Mouse (Mus musculus): ENCODE measurements around the gene Gm14151. TPM values are rescaled to one million over a fixed set of nuclear protein-coding genes. Genes with fewer than 3 reads are reported as not detected.
A peak's percentile ranks its signal among the peaks of the same experiment; 100 is the strongest.
"Not testable (repeated sequence)": the region's sequence is repeated elsewhere in the genome, so short reads cannot be mapped to it uniquely, and the experiment has no call there.

Gm14151 gene
- total RNA-seq (2021), result not detected

DNA sequence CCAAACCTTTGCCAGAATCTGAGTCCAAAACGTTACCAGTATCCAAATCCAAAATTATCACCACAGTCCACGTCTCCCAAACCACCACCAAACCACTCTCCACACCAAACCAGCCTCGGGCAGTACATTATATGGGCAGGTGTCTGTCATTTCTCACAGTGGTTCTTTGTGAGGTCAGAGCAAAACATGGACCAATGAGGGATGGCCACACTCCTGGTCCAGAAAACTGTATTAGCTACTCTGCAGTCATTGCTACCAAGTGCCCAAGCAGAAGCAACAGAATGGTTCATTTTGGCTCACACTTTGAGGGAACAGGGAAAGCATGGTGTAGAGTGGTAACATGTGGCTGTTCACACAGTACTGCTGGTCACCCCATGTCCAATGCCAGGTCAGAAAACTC, at the start of gene Gm14151:
Gene Gm14151, minus strand, starts transcription at position 101 of the 400 bp plus-strand sequence.
- intact Hi-C loops (cut with DNase I); DNase-seq (ENCODE audit: extremely low spot score in 1 of 2, low spot score in 2 of 2): not testable (repeated sequence)

DNA sequence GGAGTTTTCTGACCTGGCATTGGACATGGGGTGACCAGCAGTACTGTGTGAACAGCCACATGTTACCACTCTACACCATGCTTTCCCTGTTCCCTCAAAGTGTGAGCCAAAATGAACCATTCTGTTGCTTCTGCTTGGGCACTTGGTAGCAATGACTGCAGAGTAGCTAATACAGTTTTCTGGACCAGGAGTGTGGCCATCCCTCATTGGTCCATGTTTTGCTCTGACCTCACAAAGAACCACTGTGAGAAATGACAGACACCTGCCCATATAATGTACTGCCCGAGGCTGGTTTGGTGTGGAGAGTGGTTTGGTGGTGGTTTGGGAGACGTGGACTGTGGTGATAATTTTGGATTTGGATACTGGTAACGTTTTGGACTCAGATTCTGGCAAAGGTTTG, 5.8 kb upstream of the Gm14151 start, which contains the start of gene Gm14147:
Gene Gm14147, plus strand, starts transcription at position 301 of the 400 bp plus-strand sequence.
- intact Hi-C loops (cut with DNase I); DNase-seq (ENCODE audit: extremely low spot score in 1 of 2, low spot score in 2 of 2): not testable (repeated sequence)

DNA sequence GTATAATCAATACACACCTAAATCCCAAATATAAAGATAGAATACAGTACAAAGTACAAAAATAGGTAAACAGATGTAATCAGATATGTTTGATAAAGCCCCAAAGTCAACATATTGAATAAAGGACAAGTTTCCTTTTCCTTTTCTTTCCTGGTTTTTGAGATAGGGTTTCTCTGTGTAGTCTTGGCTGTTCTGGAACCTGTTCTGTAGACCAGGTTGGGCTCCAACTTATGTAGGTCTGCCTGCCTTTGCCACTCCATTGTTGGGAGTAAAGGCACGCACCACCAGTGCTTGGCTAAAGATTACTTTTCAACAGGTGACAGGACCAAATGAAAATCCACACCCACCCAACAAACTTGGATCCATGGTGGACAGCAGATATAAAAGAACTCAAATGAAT, 35.5 kb downstream of the Gm14151 start:
- intact Hi-C loops (cut with DNase I), result no loop called here
- DNase-seq (ENCODE audit: extremely low spot score in 1 of 2, low spot score in 2 of 2), result no peak

DNA sequence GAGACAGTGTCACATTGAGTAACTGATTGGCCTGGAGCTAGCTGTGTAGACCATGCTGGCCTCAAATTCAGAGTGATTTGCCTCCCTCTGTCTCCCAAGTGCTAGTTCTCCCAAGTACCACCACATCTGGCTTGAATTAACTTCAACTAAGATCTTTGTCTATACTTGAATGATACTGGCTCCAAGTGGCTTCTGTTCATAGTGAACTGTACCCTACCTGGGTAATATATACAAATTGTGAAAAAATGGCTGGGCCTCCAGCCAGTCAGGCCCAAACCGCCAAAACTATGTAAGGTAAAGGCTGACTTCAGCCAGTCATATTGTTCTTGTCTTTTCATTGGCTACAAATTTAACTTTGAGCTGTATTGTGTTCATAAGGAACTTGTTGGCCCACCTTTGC, 51.7 kb downstream of the Gm14151 start:
- intact Hi-C loops (cut with DNase I), result no loop called here
- DNase-seq (ENCODE audit: extremely low spot score in 1 of 2, low spot score in 2 of 2), result no peak

DNA sequence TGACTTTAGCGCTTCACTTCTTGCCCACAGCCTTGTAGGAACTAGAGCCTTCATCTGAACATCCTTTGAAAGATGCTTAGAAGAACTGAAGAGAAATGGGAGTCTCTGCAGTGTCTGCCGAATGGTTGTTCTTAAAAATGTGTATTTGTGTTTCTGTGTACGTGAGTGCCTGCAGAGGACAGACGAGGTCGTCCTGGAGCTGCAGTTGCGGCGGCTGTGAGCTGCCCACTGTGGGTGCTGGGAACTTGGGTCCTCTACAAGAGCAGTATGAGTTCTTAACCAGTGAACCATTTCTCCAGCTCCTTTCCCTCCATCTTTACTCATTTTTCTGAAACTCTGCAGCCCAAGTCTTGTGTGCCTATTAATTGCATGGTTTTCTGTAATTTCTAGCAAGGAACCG, 52.4 kb downstream of the Gm14151 start:
- intact Hi-C loops (cut with DNase I), result no loop called here
- DNase-seq (ENCODE audit: extremely low spot score in 1 of 2, low spot score in 2 of 2), result no peak

DNA sequence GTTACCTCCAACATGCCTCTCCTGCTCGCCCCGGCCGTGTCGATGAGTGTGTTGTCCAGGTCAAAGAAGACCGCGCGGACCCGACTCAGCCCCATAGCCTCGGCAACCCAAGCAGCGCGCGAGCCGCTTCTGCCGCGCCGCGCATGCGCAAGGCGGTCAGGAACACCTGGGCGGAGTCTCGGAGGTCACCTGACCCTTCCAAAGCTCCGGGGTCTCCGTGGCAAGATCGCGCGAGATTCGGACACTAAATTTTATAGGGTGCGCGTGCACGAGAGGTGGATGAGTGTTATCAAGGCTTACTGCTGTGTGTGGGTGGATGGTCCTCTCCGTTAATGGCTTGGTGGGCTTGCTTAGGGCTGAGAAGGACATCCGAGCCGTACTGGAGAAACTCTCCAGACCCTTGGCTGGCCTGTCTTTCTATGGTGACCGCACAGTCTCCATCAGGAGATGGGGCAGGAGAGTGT, 52.9 kb downstream of the Gm14151 start, which contains the start of the genes Ninl and Nanp:
Gene Ninl, minus strand, starts transcription at position 151 of the 464 bp plus-strand sequence.
Gene Nanp, minus strand, starts transcription at position 167 of the 464 bp plus-strand sequence.
- intact Hi-C loops (cut with DNase I), result no loop called here
- peak; percentile 93 to 97 for DNase-seq (ENCODE audit: extremely low spot score in 1 of 2, low spot score in 2 of 2)

DNA sequence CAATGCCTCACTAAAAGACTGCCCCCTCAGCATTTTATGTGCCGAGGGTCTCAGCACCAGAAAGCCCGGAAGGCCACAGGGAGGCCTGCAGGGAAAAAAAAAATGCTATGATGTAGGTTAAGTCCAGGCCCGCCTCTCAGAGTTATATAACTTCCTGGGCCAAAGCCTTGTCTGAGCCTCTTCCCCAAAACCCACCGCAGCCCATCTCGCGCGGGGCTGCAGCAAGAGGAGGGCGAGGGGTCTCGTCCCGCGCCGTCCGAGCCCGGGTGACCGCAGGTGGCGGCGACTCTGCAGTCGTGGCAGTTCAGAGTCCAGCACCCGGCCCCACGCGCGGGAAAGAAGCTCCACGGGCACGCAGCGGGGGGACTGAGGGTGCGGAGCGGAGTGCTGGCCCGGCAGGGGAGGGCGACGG, 53.3 kb downstream of the Gm14151 start:
- intact Hi-C loops (cut with DNase I), result no loop called here

DNA sequence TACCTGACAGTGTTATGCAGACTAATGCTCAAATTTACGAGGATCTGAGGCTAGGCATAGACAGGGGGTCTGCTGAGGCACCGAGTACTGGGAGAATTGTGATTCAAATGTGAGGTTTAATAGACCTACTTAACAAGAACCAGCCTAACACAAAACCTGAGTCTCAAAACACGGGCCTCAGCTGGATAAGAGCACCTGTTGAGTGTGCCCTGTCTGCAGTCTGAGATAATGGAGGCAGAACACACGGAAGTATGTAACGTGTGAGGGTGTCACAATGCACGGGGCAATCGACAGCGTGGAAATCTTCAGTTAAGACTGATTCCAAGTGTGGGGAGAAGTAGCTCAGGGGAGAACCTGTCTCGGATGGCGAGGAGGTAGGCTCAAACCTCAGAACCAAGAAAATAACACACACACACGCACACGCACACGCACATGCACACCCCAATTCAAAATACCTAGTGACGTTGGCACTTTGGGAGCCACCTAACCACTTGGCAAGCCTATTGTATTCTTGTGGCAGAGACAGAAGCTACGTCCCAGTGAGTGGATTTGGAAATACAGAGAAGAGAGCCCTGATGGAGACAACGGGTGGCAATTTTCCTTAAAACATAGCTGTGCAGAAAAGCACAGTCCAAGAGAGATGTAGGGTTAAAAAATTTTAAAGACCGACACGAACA, 54.1 kb downstream of the Gm14151 start:
- intact Hi-C loops (cut with DNase I), result no loop called here
- no peak for DNase-seq (ENCODE audit: extremely low spot score in 1 of 2, low spot score in 2 of 2)

More for the DNA sequence above, 53.3 kb downstream of the Gm14151 start:
- no peak for DNase-seq (ENCODE audit: extremely low spot score in 1 of 2, low spot score in 2 of 2)

DNA sequence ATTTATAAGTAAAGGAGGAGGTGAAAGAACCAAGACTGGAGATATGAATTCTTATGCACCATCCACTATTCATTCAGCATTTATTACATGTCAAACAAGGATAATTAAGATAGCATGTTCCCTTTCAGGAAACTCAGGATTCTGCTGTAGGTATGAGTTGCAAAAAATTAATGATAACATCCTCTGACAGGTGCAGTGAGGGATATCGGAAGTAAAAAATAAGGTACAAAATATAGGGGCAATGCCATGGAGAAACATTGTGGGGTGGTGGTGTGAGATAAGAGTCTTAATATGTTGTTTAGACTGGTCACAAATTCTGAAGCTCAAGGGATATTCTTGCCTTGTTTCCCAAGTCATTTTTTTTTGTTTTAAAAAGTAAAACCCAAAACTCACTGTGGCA, 54.9 kb downstream of the Gm14151 start:
- intact Hi-C loops (cut with DNase I), result no loop called here
- no peak for DNase-seq (ENCODE audit: extremely low spot score in 1 of 2, low spot score in 2 of 2)

Other genes starting within 250 kb of the Gm14151 start
- 100 to 1,000 TPM; 184 to 197 TPM for gene Abhd12, start 187.6 kb downstream of the Gm14151 start, total RNA-seq (2021)
- gene Gins1, start 186.9 kb downstream of the Gm14151 start, total RNA-seq (2021), result 1 to 10 TPM; 1.9 to 3.3 TPM
- gene Ninl, start 53.0 kb downstream of the Gm14151 start, total RNA-seq (2021), result 1 to 10 TPM; 5.1 to 6.1 TPM
- 10 to 100 TPM; 22.0 to 25.5 TPM for gene Nanp, start 53.0 kb downstream of the Gm14151 start, total RNA-seq (2021)
- gene Gm14147, start 5.9 kb upstream of the Gm14151 start, total RNA-seq (2021), result not detected